Mouse (Mus musculus) kidney, embryonic 16.5 days (tissue): Measurements from ENCODE around the gene Slc36a2. TPM values are rescaled to one million over a fixed set of nuclear protein-coding genes. Genes with fewer than 3 reads are reported as not detected.

Experiments
- ATAC-seq: fragments of 200-750 bp; cut with Nextera tagmentation; 2 replicates; pipeline ENCODE4 v1.8.0; 2017; ENCODE audit warnings: moderate TSS enrichment; ENCODE audit not compliant: low FRiP score, low TSS enrichment
- H3K27ac ChIP-seq: fragments of 300-500 bp; sonication (generic); 2 replicates; pipeline ENCODE4 v1.5.1; 2014; ENCODE audit warnings: low read length
- H3K27me3 ChIP-seq: fragments of 300-500 bp; sonication (generic); 2 replicates; pipeline ENCODE4 v1.6.1; 2014; ENCODE audit warnings: low read length, control low read depth, mixed read lengths; ENCODE audit not compliant: insufficient read depth
- H3K36me3 ChIP-seq: fragments of 300-500 bp; sonication (generic); 2 replicates; pipeline ENCODE4 v1.6.1; 2014; ENCODE audit warnings: low read length, control low read depth, mixed read lengths; ENCODE audit not compliant: insufficient read depth
- H3K4me1 ChIP-seq: fragments of 300-500 bp; sonication (generic); 2 replicates; pipeline ENCODE4 v1.6.1; 2014; ENCODE audit warnings: low read length, control low read depth, mixed read lengths; ENCODE audit not compliant: insufficient read depth
- H3K4me2 ChIP-seq: fragments of 300-500 bp; sonication (generic); replicated peaks from 2 replicates; pipeline ENCODE4 v1.6.1; 2014; ENCODE audit warnings: low read depth, low read length
- H3K4me3 ChIP-seq: fragments of 300-500 bp; sonication (generic); 2 replicates; pipeline ENCODE4 v1.5.1; 2014; ENCODE audit warnings: mild to moderate bottlenecking, low read length
- H3K9ac ChIP-seq: fragments of 300-500 bp; sonication (generic); replicated peaks from 2 replicates; pipeline ENCODE4 v1.6.1; 2014; ENCODE audit warnings: low read length
- H3K9me3 ChIP-seq: fragments of 300-500 bp; sonication (generic); 2 replicates; pipeline ENCODE4 v1.6.1; 2016; ENCODE audit warnings: low read length, control low read depth
- WGBS: fragments of 180-500 bp; shearing (Covaris S2); extraction: QIAGEN DNeasy Blood & Tissue Kit; methylation state at CpG from one replicate; pipeline ENCODE4 v1.1.7; 2014; 5-methylcytosine and 5-hydroxymethylcytosine counted together
- polyA plus RNA-seq: library from polyadenylated mRNA; unstranded; fragments of >200 nt; fragmentation: Nextera tagmentation; extraction: Ambion mirVana; gene quantifications from 2 replicates; pipeline ENCODE4 v1.2.1, GENCODE M21; 2015

Gene Slc36a2
- polyA plus RNA-seq, 1 experiment from 2014 or later = 0.61 TPM

DNA sequence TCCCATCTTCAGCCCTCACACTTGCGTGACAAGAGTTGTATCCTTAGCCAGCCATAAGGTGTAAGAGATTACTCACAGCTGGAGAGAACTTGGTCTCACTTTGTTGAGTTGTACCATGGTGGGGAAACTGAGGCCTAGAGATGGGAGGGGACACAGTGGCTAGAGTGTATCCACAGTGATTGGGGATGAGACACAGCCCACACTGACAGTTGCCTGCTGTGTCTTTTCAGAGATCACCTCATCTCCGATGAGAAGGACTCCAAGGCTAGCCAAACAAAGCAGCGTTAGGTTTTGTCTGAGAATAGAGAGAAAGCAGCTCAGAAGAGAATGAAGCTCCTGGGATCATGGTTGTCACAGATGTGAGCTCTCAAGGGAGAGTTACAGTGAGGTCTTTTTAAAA lies 5.3 kb upstream of the Slc36a2 start:
- Histone ChIP-seq H3K4me1 (no peaks in the 10 kb centered on the region), H3K9me3 (no peaks in the 10 kb centered on the region), H3K4me2 (no peak overlapping the region), H3K27me3 (no peaks in the 10 kb centered on the region), H3K27ac (no peak overlapping the region), H3K4me3 (no peak overlapping the region), H3K36me3 (no peaks in the 10 kb centered on the region), H3K9ac (no peak overlapping the region)
- 84% methylated on average over 3 of the region's 3 CpGs for WGBS
- ATAC-seq = no peak

DNA sequence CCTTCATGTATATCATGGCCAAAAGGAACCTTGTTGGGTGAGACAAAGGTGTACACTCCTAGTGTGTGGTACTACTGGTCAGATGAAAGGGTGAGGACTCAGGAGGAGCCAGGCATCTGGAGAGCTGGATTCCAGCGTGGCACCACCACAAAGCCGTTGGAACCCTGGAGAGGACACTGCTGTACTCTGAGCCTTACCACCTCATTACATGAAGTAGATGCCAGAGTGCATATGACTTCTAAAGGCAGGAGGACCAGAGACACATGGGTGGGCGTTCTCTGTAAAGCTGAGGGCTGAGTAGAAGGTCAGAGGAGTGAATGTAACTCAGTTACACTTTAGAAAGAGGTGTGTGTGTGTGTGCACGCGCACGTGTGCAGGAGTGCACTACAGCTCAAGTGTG lies 2.9 kb upstream of the Slc36a2 start:
- 86% methylated on average over 6 of the region's 6 CpGs for WGBS
- Histone ChIP-seq H3K4me3 (no peak overlapping the region), H3K4me2 (no peak overlapping the region), H3K27ac (no peak overlapping the region), H3K4me1 (no peaks in the 10 kb centered on the region), H3K9ac (no peak overlapping the region), H3K27me3 (no peaks in the 10 kb centered on the region), H3K9me3 (no peaks in the 10 kb centered on the region), H3K36me3 (no peaks in the 10 kb centered on the region)
- no peak for ATAC-seq

DNA sequence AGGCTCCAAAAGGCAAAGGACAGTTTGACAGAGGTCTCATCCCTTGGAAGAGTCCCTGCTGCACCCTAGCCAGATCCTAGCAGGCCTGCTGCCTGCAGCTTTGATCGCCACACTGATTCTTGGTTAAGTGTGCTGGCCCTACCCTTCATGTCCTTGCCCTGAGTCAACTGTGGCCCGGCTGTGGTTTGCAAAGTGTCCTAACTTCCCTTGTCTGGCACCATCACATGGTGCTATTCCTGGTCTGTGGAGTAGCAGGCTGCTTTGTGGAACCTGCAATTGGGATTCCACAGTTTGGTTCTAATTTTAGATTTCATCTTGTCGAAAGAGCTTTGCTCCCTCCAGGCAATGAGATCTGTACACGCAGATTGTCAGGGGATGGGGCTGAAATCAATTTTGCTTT lies 2.4 kb upstream of the Slc36a2 start:
- no peak for ATAC-seq
- Histone ChIP-seq H3K36me3 (no peaks in the 10 kb centered on the region), H3K4me2 (no peak overlapping the region), H3K4me3 (no peak overlapping the region), H3K27me3 (no peaks in the 10 kb centered on the region), H3K4me1 (no peaks in the 10 kb centered on the region), H3K9me3 (no peaks in the 10 kb centered on the region), H3K27ac (no peak overlapping the region), H3K9ac (no peak overlapping the region)
- 82% methylated on average over 4 of the region's 4 CpGs for WGBS

DNA sequence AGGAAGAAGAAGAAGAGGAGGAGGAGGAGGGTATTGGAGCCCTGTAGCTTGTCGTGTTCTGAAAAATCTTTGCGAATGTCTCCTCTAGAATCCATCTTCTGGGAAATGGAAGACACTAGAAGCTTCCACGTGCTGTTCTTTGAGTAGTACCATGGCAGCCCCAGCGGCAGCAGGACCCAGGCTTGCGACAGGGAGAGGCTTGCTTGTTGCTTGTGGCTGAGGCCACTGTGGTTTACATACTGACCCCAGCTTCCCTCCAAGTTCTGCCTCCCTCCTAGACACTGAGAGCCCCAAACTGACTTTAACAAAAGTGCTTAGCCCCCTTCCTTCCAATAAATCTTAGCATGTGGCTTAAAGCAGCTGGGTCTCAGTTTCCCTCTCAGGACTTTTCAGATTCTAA lies 631 bp downstream of the Slc36a2 start:
- no peak overlapping the region for H3K4me3 ChIP-seq
- H3K27ac ChIP-seq = no peak overlapping the region
- WGBS = 83% methylated on average over 5 of the region's 5 CpGs
- ATAC-seq = no peak
- no peak overlapping the region for H3K9ac ChIP-seq
- no peaks in the 10 kb centered on the region for H3K4me1 ChIP-seq
- no peaks in the 10 kb centered on the region for H3K9me3 ChIP-seq
- no peak overlapping the region for H3K4me2 ChIP-seq
- H3K36me3 ChIP-seq = no peaks in the 10 kb centered on the region
- no peaks in the 10 kb centered on the region for H3K27me3 ChIP-seq

DNA sequence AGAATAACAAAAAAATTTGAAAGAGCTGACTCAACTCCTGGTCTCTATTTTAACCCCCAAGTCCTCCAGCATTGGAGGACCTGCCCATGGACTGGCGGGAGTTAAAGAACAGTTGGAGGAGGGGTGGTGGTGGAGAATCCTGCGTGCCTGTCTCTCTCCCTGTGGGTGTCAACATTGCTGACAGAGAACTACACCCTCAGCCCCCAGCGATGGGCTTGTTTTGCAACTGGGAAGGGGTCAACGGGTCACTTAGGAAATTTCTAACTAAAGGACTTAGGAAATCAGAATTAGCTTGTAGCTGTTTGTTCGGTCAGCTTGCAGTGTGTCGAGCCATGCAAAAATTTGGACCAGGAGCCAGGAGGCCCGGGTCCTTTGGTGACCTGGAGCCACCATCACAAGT lies 1.8 kb downstream of the Slc36a2 start:
- no peak for ATAC-seq
- Histone ChIP-seq H3K9me3 (no peaks in the 10 kb centered on the region), H3K9ac (no peak overlapping the region), H3K27ac (no peak overlapping the region), H3K4me3 (no peak overlapping the region), H3K27me3 (no peaks in the 10 kb centered on the region), H3K36me3 (no peaks in the 10 kb centered on the region), H3K4me2 (no peak overlapping the region), H3K4me1 (no peaks in the 10 kb centered on the region)
- 59% methylated on average over 7 of the region's 7 CpGs for WGBS

DNA sequence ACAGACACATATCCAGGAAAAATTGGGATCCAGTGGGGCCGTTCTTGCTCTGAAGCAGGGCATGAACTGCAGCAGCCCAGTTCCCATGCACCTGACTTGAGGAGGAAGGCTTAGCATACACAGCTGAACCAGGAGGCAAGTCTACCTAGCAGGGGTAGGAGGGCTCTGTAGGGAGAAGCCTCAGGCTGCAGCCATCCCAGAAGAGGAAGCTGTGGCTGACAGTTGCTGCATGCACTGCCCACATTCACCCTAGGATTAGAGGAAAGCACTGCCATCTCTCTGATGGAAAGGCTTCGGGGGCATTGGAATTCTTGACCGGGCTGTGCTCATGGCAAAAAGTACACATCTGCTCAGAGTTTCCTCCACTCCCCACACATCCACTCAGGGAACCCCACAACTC lies 5.0 kb downstream of the Slc36a2 start:
- Histone ChIP-seq H3K4me3 (no peak overlapping the region), H3K9ac (no peak overlapping the region), H3K4me1 (no peaks in the 10 kb centered on the region), H3K27me3 (no peaks in the 10 kb centered on the region), H3K36me3 (no peaks in the 10 kb centered on the region), H3K27ac (no peak overlapping the region), H3K9me3 (no peaks in the 10 kb centered on the region), H3K4me2 (no peak overlapping the region)
- 78% methylated on average over 3 of the region's 3 CpGs for WGBS
- no peak; the same call in 1 of the 2 replicates for ATAC-seq

DNA sequence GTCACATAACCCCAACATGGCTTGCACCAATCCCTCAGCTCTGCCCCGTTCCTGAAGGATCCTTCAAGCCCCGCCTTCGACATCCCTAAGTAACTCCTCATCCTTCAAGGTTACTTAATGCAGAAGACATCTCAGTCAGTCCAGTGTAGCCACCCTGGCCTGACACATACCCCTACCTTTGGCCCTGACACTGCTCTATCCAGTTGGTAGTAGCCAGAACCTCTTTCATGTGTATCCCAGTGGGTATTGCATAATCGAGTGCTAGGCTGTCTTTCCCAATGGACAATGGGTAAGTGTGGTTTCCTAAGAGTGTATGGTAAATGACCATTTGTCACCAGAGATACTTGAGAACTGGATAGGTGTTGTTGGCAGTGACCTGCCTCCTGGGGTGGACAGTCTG lies 6.0 kb downstream of the Slc36a2 start:
- Histone ChIP-seq H3K4me3 (no peak overlapping the region), H3K27ac (no peak overlapping the region), H3K9me3 (no peaks in the 10 kb centered on the region), H3K27me3 (no peaks in the 10 kb centered on the region), H3K4me2 (no peak overlapping the region), H3K4me1 (no peaks in the 10 kb centered on the region), H3K36me3 (no peaks in the 10 kb centered on the region), H3K9ac (no peak overlapping the region)
- WGBS = 84% methylated on average over 4 of the region's 4 CpGs
- no peak for ATAC-seq

DNA sequence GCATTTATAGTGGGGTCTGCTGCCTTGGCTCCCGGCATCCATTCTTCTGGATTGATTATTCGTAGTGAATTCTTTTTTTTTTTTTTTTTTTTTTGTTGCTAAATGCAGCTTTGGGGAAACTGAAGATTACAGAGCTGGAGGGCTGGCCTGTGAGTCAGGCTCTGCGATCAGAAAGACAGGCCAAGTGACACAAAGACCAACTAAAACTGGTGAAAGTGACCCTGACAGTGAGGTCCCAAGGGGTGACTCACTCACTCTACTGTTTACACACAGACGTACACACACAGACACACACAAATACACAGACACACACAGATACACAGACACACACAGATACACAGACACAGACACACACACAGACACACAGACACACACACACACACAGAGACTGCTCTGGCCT lies 14.4 kb downstream of the Slc36a2 start:
- Histone ChIP-seq H3K9me3 (no peaks in the 10 kb centered on the region), H3K4me3 (no peak overlapping the region), H3K4me2 (no peak overlapping the region), H3K27ac (no peak overlapping the region), H3K36me3 (no peaks in the 10 kb centered on the region), H3K9ac (no peak overlapping the region), H3K4me1 (no peaks in the 10 kb centered on the region), H3K27me3 (no peaks in the 10 kb centered on the region)
- WGBS = 81% methylated on average over 4 of the region's 4 CpGs
- ATAC-seq = no peak

DNA sequence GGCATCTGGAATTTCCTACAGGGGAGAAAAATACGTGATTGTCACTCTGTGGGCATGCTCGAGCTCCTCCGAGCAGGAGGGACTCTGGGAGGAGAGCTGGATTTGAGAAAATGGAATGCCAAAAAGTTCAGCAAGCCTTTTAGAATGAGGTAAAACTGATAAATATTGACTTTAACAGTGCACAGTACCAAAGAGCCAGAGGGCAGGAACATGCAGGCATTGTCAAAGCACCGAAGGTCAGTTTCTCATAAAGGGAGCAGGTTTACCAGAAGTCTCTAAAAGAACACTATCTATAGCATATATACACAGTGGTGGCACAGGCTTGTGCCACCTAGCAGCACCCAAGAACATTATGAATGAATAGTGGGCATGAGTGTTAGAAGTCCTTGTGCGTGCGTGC lies 16.0 kb downstream of the Slc36a2 start:
- no peak overlapping the region for H3K27ac ChIP-seq
- no peaks in the 10 kb centered on the region for H3K9me3 ChIP-seq
- WGBS = 84% methylated on average over 6 of the region's 6 CpGs
- no peak for ATAC-seq
- H3K4me1 ChIP-seq = no peaks in the 10 kb centered on the region
- H3K9ac ChIP-seq = no peak overlapping the region
- no peak overlapping the region for H3K4me3 ChIP-seq
- no peaks in the 10 kb centered on the region for H3K36me3 ChIP-seq
- no peaks in the 10 kb centered on the region for H3K27me3 ChIP-seq
- H3K4me2 ChIP-seq = no peak overlapping the region

DNA sequence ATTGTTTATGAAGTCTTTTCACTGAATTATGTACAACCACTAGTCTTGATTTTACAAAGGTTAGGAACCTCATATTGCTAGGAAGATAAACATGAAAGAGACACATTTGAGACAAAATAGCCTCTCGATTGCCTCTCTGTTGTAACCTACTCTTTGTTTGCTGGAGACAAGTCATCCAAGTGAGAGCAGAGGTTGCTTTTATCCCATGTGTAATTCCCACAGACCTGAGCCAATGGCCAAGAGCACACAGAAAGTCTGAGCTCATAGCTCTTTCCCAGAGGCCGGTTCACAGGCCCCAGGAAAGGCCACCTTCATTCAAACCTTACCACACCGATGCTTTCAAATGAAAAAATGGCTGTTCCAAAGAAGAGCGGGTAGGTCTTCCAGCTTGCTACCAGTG lies 16.4 kb downstream of the Slc36a2 start:
- no peak overlapping the region for H3K4me3 ChIP-seq
- H3K9me3 ChIP-seq = no peaks in the 10 kb centered on the region
- H3K27ac ChIP-seq = no peak overlapping the region
- no peak overlapping the region for H3K4me2 ChIP-seq
- H3K27me3 ChIP-seq = no peaks in the 10 kb centered on the region
- no peak overlapping the region for H3K9ac ChIP-seq
- WGBS = 78% methylated on average over 4 of the region's 4 CpGs
- no peaks in the 10 kb centered on the region for H3K4me1 ChIP-seq
- H3K36me3 ChIP-seq = no peaks in the 10 kb centered on the region
- no peak for ATAC-seq

DNA sequence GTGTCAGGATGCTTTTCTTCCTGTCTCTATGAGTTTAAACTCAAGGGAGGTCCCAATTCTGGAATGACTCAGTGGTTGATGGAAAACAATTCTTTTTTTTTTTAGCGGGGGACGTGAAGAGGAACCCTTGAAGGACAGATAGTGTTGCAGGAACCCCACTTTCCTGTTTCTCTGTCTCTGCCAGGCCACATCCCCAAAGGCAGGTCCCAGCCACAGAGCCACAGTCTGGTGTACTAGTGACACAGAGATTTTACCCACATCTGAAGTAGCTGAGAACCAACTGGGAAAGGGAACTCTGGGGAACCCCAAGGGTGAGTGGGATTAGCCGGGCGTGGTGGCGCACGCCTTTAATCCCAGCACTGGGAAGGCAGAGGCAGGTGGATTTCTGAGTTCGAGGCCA lies 19.1 kb downstream of the Slc36a2 start:
- Histone ChIP-seq H3K9ac (no peak overlapping the region), H3K36me3 (no peaks in the 10 kb centered on the region), H3K27ac (no peak overlapping the region), H3K4me2 (no peak overlapping the region), H3K4me3 (no peak overlapping the region), H3K9me3 (no peaks in the 10 kb centered on the region), H3K27me3 (no peaks in the 10 kb centered on the region), H3K4me1 (no peaks in the 10 kb centered on the region)
- no peak for ATAC-seq
- 89% methylated on average over 6 of the region's 7 CpGs for WGBS
